Mouse (Mus musculus) splenic B cell, adult 2 months (primary cell): ENCODE measurements around the gene Dpy30.
A peak's percentile ranks its signal among the peaks of the same experiment; 100 is the strongest.
"Not testable (repeated sequence)": the region's sequence is repeated elsewhere in the genome, so short reads cannot be mapped to it uniquely, and the experiment has no call there.

ENCODE experiments used
- DNase-seq: peaks from one replicate; pipeline ENCODE4 v3.0.0-alpha.2; 2011; ENCODE audit warnings: low read depth, low spot score
- H3K27me3 ChIP-seq: 2 replicates; pipeline ENCODE4 v1.6.1; 2012; ENCODE audit warnings: mild to moderate bottlenecking, low read length, moderate library complexity, mixed read lengths; ENCODE audit not compliant: control insufficient read depth, poor library complexity, insufficient read depth, severe bottlenecking
- H3K36me3 ChIP-seq: 2 replicates; pipeline ENCODE4 v1.6.1; 2012; ENCODE audit warnings: mild to moderate bottlenecking, low read length, moderate library complexity, mixed read lengths; ENCODE audit not compliant: control insufficient read depth, poor library complexity, insufficient read depth, severe bottlenecking

Gene Dpy30

DNA sequence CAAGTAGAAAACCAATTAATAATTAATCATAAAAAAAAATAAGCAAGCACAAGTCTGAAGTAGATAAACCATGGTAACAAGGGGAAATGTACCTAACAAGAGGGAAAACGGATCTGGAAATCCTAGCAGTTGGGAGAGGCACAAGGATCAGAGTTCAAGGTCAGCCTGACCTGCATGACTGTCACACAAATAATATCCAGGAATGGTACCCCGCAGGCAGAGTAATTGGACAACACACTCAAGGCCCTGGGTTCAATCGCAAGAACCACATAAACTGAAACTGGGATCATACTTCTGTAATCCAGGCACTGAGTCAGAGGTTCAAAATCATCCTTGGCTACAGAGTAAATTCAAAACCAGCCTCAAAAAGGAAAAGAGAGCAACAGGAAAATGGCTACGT is 18.1 kb downstream of the Dpy30 start:
- no peak for DNase-seq
- H3K36me3 ChIP-seq, result no peaks in the 10 kb centered on the region; the same call in 1 of the 2 replicates
- no peaks in the 10 kb centered on the region for H3K27me3 ChIP-seq

DNA sequence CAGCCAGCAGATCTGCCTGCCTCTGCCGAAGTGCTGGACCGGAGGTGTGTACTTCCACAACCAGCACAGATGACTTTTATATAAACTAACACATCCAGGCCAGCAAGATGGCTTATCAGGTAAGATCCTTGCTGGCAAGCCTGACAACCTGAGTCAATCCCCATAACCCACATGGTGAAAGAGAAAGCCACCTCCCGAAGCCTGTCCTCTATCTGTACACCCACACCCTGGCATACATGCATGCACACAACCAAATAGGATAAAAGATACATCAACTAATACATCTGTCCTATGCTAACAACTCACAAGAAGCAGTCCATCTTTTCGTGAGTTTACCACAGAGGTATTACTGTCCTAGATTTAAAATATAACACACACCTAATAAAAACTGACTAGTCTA is 19.7 kb downstream of the Dpy30 start:
- DNase-seq, result no peak
- Histone ChIP-seq H3K27me3 (no peaks in the 10 kb centered on the region), H3K36me3 (peaks cover 3% of the 10 kb centered on the region; the same call in 1 of the 2 replicates)

DNA sequence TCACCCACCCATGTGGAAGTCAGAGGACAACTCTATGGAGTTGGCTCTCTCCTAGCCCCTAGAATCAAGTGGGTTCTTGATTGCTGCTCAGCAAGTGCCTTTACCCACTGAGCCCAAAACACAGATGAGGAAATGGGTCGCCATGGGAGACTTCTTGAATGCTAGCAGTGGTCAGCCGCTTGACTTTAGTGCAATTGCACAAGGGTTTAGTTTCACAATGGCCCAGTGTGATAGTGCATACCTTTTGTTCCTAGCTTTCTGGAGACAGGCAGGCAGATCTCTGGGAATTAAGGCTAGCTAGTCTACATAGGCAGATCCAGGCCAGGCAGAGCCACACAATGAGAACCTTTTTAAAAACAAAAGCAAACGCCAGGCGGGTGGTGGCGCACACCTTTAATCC is 23.7 kb downstream of the Dpy30 start:
- no peaks in the 10 kb centered on the region for H3K27me3 ChIP-seq
- H3K36me3 ChIP-seq, result peaks cover 3% of the 10 kb centered on the region; the same call in 1 of the 2 replicates

DNA sequence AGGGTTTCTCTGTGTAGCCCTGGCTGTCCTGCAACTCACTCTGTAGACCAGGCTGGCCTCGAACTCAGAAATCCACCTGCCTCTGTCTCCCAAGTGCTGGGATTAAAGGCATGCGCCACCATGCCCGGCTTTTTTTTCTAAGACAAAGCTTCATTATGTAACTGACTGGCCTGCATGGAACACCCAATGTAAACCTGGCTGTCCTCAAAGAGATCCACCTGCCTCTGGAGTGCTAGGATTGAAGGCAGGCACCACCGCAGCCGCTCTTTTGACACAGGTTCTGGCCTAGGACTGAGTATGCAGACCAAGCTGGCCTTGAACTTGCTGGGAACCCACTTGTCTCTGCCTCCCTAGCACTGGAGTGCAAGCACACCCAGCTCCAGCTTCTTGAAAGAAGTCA is 26.8 kb downstream of the Dpy30 start:
- DNase-seq, H3K27me3 ChIP-seq, H3K36me3 ChIP-seq: not testable (repeated sequence)

More for the DNA sequence above, 23.7 kb downstream of the Dpy30 start:
- no peak for DNase-seq

DNA sequence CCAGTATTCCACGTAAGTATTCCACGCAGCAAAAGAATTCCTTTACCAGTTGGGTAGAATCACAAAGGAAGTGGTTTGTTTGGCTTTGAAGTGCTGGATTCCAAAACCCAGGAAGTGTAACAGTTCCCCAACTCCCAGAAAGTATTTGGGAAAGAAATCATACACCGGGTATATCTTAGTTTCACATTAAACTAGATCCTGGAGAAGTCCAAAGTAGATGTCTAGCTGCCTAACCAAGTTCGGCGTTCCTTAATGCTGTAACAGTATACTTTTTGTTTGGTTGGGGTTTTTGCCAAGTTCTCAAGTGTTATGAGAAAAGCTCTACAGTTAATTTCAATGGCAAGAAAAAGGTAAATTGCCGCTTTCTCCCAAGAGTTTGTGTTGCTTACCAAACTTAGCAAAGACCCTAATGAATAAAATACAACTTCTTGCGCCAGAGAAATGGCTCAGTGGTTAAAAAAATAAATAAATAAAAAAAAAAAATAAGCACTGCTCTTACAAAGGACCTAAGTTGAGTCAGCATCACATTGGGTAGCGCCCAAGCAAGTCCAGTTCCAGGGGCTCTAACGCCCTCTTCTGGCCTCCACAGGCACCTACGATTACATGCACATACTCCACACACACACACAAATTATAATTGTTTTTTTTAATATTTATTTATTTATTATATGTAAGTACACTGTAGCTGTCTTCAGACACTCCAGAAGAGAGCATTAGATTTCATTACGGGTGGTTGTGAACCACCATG is 27.5 kb downstream of the Dpy30 start:
- Histone ChIP-seq H3K36me3 (peaks cover 3% of the 10 kb centered on the region; the same call in 1 of the 2 replicates), H3K27me3 (no peaks in the 10 kb centered on the region)
- peak; percentile 55 for DNase-seq

DNA sequence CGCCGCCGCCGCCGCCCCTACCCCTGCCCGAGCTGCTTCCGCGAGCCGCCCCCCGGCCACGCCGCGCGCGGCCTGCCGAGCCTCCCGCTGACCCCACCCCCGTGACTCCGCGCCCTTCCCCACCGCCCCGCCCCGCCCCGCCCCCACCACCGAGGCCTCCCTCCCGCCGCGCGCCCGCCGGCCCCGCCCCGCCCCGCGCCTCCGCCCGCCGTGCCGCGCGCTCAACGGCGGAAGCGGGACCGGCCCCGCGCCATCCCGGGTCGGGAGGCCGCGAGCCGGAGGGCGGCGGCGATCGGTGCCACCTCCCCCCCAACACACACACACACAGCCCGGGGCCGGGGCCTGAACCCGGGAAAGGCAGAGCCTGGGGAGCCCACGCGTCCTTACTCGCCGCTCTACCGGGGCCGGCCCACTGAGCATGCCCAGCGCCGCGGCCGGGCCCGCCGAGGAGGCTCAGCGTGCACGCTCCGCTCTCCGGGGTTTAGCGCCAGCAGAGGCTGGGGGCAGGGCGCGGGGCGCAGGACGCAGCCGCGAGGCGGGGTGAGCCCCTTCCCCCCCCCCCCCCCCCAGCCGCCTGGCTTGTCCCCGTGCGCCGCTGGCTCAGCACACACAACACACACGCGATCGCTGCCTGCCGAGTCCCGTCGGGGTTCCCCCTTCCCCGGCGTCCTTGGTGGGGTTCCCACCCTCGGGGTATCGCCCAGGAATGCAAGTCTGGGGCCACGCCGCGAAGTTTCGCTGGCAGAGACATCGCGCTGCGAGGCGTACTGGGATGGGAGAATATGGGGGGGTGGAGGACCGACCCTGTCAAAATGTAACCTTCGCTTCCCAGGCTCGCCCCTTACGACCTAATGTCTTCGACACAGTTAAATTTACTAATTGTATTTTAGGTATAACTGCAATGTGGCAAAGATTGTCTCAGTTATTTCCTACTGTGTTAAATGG is 28.4 kb downstream of the Dpy30 start, which contains the start of gene Memo1:
TSS of gene Memo1 (minus strand) at position 496 of the 945 bp plus-strand sequence.
- DNase-seq, result peak; percentile 78
- Histone ChIP-seq H3K36me3 (peaks cover 3% of the 10 kb centered on the region; the same call in 1 of the 2 replicates), H3K27me3 (no peaks in the 10 kb centered on the region)

DNA sequence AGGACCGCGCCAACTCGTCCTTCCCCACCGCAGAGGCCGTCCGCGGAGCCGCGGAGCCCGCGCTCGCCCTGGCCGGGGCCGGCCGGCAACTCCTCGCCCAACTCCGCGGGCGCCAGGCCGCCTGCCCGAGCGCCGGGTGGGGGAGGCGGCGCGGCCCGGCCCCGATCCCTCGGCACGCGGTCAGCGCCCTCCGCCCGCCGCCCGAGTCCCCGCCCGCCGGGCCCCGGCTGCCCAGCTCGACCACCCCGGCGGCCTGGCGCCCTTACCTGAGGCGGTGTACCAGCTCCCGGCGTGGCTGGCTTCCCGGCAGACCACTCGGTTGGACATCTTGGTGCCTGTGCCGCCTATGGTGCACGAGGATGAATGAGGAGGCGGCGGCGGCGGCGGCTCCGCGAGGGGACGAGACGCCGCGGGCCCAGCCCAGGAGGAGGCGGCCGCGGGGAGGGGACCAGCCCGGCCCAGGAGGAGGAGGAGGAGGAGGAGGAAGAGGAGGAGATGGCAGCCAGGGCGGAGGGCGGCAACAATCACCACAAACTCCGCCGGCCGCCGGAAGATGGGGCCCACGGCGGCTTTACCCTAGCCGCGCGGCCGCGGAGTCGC is 29.2 kb downstream of the Dpy30 start:
- DNase-seq, result peak; percentile 79
- no peaks in the 10 kb centered on the region; the same call in 1 of the 2 replicates for H3K36me3 ChIP-seq
- H3K27me3 ChIP-seq, result no peaks in the 10 kb centered on the region

DNA sequence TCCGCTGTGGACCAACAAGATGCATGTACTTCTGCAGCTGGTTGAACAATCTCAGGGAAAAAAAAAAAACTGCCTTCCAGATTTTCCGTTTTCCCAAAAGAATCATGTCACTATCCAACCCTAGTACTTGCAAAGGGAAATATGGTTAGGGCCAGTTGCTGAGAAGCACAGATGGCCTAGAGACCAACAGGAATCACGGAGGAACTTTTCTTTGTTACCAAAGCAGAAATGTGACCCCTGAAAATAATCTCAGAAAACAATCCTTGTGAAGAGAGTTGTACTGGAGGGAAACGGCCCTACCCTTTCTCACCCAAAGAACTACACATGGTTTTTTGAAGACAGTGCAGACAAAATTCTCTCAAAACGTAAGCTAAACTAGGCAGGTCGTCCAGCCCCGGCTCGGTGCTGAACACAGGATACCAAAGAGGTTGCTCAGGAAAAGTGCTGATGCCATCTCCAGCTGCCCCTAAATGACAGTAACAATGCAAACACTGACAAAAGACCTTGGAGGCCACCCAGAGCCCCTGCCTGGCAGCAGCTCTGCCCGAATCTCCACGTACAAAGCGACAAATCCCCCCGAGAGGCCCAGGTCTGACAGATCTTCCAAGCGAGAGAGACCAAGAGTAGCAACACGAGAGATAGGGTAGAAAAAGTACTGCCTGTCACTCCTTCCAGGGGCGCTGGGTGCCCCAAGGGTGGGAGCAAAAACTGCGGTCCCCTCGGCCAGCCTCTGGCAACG is 29.9 kb downstream of the Dpy30 start:
- DNase-seq, result peak; percentile 31
- no peaks in the 10 kb centered on the region; the same call in 1 of the 2 replicates for H3K36me3 ChIP-seq
- no peaks in the 10 kb centered on the region for H3K27me3 ChIP-seq

DNA sequence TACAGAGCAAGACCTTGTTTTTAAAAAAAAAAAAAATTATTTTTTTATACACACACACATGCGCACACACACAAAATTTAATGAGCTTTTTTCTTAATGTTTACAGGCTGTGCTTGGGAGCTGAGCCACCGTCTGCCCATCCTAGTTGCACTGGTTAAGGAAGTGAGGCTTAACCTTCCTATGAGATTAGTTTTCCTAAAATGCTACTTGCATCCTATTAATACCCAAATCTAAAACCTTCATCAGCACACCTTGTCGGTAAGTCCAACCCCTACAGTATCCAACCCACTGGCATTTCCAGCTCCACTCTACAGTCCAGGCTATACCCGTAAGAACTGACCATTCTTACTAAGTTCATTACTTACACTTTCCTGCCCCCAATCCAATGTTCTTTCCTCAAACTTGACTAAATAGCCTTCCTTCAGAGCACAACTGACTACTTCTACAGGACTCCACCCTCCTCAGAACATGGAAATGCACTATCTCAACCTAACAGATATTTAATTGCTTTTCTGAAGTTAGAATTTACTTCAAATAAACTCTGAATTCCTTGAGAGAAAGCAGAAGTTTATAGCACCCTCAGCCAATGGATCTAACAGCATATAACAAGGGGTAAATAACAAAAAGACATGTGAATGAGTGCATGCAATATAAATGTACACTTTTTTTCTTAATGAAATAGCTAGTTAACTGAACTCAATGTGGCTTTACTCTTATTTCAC is 31.9 kb downstream of the Dpy30 start:
- Histone ChIP-seq H3K27me3 (no peaks in the 10 kb centered on the region), H3K36me3 (no peaks in the 10 kb centered on the region)
- DNase-seq, result no peak

DNA sequence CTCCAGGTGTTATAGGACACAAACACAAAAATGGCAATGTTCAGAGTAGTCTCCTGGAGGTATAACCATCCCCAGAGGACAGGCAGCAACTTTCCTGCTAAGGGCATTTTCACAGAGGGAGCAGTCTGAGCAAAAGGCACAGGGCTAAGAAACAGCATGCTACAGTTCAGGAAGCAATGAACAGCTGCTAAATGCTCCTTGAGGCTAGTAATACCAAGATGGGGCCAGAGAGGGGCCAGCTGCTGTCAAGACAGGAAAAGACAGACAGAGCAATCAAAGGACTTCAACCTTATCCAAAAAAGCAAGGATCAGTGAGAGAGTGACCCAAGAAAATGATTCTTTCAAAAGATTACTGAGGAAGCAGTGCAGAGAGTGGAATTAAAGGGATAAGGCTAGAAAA is 32.9 kb downstream of the Dpy30 start:
- Histone ChIP-seq H3K36me3 (no peaks in the 10 kb centered on the region), H3K27me3 (no peaks in the 10 kb centered on the region)
- DNase-seq, result no peak

DNA sequence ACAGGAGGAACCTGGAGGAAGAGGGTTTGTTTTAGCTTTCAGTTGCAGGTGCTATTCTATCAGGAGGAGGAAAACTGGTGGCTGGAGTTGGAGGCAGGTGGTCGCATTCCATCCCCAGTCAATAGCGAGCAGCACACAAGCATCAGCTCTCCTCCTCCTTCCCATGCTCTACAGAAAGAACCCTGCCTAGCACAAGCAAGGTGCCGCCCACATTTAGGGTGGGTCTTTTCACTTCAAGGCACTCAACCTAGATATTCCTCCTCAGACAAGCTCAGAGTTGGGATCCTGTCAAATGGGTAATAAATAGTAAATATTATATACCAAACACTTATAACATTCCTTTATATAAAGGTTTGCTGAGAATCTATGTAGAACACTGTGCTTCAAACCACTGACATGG is 33.5 kb downstream of the Dpy30 start:
- H3K27me3 ChIP-seq, result no peaks in the 10 kb centered on the region
- DNase-seq, result no peak
- no peaks in the 10 kb centered on the region for H3K36me3 ChIP-seq

DNA sequence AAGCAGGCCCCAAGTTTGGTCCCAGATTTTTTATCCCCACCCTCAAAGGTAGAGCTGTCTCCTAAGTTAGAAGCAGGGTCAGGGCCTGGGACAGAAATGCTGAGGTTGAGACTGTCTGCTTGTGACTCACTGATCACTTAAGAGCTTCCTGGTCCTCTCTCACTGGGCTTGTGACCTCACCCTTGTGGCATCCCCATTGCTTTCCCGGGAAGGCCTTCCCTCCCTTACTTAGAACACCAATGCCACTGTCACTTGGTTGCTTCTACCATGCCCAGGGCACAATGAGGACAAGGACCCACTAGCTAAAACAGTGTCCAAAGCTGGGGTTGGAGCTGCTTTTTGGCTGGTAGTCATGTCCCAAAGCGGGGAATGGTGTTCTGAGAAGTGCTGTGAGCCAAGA is 35.1 kb downstream of the Dpy30 start:
- H3K27me3 ChIP-seq, result no peaks in the 10 kb centered on the region
- DNase-seq, result no peak
- no peaks in the 10 kb centered on the region for H3K36me3 ChIP-seq

DNA sequence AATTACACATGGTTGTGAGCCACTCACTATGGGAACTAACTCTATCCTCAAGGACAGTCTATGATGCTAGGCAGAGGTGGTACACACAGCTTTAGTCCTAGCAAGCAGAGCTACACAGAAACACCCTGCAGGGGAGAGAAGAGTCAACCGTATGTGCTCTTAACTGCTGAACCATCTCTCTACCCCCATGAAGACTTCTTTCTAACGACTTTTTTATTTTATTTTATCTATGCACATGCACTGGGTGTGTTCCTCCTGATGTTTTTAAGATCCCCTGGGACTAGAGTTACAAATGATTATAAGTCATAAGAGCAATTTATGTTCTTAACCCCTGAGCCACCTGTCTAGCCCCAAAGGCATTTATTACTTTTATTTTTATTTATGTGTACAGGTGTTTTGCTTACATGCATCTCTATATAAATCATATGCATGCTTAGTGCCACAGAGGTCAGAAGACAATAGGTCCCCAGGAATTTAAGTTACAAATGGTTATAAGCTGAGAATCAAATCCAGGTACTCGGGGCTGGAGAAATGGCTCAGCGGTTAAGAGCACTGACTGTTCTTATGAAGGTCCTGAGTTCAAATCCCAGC is 37.5 kb downstream of the Dpy30 start:
- DNase-seq, result no peak
- Histone ChIP-seq H3K27me3 (no peaks in the 10 kb centered on the region), H3K36me3 (0 out of 2 replicates have a peak, but pooled peaks cover 2% of the 10 kb centered on the region)
